In genomic region chr17:83513655-83514212, GRCm38 (mm10) we compare ENCODE assay signal across 8 mouse cellular contexts. TPM values are rescaled to one million over a fixed set of nuclear protein-coding genes. Genes with fewer than 3 reads are reported as not detected.
A peak's percentile ranks its signal among the peaks of the same experiment; 100 is the strongest.
DNase-seq lines count a peak whose midpoint lies in the region; ATAC-seq lines count a peak whose summit lies in the region.

No protein-coding gene starts in this region.

- no peaks in the 10 kb centered on the region for H3K36me3 ChIP-seq in kidney, embryonic 14.5 days (ENCODE audit: control insufficient read depth, insufficient read depth, low read length)
- no peaks in the 10 kb centered on the region for H3K36me3 ChIP-seq in hindbrain, embryonic 10.5 days

- H3K9me3 ChIP-seq in kidney, embryonic 14.5 days (ENCODE audit: control insufficient read depth, low read length), result no peaks in the 10 kb centered on the region
- no peaks in the 10 kb centered on the region for H3K9me3 ChIP-seq in hindbrain, embryonic 10.5 days

- H3K4me3 ChIP-seq in kidney, embryonic 14.5 days (ENCODE audit: low read length), result peak overlapping the region; percentile 94
- peak overlapping the region; percentile 96 for H3K4me3 ChIP-seq in hindbrain, embryonic 10.5 days

- peaks cover 15% of the 10 kb centered on the region; the same call in 1 of the 2 replicates for H3K4me1 ChIP-seq in kidney, embryonic 14.5 days (ENCODE audit: control insufficient read depth, insufficient read depth, low read length)
- peaks cover 26% of the 10 kb centered on the region for H3K4me1 ChIP-seq in hindbrain, embryonic 10.5 days (replicated peaks)

- H3K9ac ChIP-seq in kidney, embryonic 14.5 days (ENCODE audit: low read depth, low read length), result peak overlapping the region; percentile 95

- H3K4me2 ChIP-seq in kidney, embryonic 14.5 days (replicated peaks; ENCODE audit: low read depth, low read length), result peak overlapping the region; percentile 85

- peak overlapping the region; percentile 55; the same call in 1 of the 2 replicates for H3K27ac ChIP-seq in kidney, embryonic 14.5 days (ENCODE audit: low read depth, low read length)
- peak overlapping the region; percentile 94 for H3K27ac ChIP-seq in hindbrain, embryonic 10.5 days

- ATAC-seq in kidney, embryonic 14.5 days (ENCODE audit: low FRiP score, low TSS enrichment), result peak; percentile 63
- peak; percentile 53 for ATAC-seq in megakaryocyte-erythroid progenitor cell, adult 5-6 weeks (replicated peaks; ENCODE audit: low FRiP score, low TSS enrichment, poor library complexity, severe bottlenecking)

- 2% methylated on average over 24 of the region's 24 CpGs for WGBS in kidney, embryonic 14.5 days
- WGBS in hindbrain, embryonic 10.5 days, result 3% methylated on average over 24 of the region's 24 CpGs

- H3K27me3 ChIP-seq in kidney, embryonic 14.5 days (ENCODE audit: control insufficient read depth, insufficient read depth, low read length), result no peaks in the 10 kb centered on the region
- no peaks in the 10 kb centered on the region for H3K27me3 ChIP-seq in hindbrain, embryonic 10.5 days (ENCODE audit: insufficient read depth, poor library complexity, severe bottlenecking)

- DNase-seq in kidney, adult 8-10 months, result no peak
- peak; percentile 1 for DNase-seq in T-cell, adult 2 months (ENCODE audit: low spot score)
- no peak for DNase-seq in hindbrain, embryonic 10.5 days (ENCODE audit: low spot score)
- DNase-seq in urinary bladder, postnatal 36 days (ENCODE audit: low spot score in 2 of 2), result no peak
- DNase-seq in adrenal gland, postnatal 4 days (ENCODE audit: low spot score in 2 of 2), result no peak
- no peak for DNase-seq in adrenal gland, postnatal 10 days

RNA-seq across cellular contexts. Expression of gene Cox7a2l, which starts 3.4 kb away (rescaled TPM):
- polyA plus RNA-seq in kidney, embryonic 14.5 days (2014; fragmentation: Nextera tagmentation; extraction: Ambion mirVana), result 199 and 214 TPM in 2 replicates
- 137 and 146 TPM in 2 replicates for polyA plus RNA-seq in hindbrain, embryonic 10.5 days (2016; fragmentation: Nextera tagmentation; extraction: Ambion mirVana)
- 214 and 239 TPM in 2 replicates for total RNA-seq in megakaryocyte-erythroid progenitor cell, adult 5-6 weeks (2014; fragmentation: Nextera tagmentation)
- 161 and 186 TPM in 2 replicates for total RNA-seq in megakaryocyte-erythroid progenitor cell, adult 5-6 weeks (2017)
- 100 to 1,000 TPM; 241 to 253 TPM for total RNA-seq in adrenal gland, postnatal 4 days (2021)
- 100 to 1,000 TPM; 271 to 309 TPM for total RNA-seq in adrenal gland, postnatal 10 days (2021)
